Mouse (Mus musculus) right cerebral cortex, postnatal 4 days (tissue): Measurements from ENCODE around the gene Hist1h1t.
A peak's percentile ranks its signal among the peaks of the same experiment; 100 is the strongest.
"Not testable (repeated sequence)": the region's sequence is repeated elsewhere in the genome, so short reads cannot be mapped to it uniquely, and the experiment has no call there.

Experiments used
- DNase-seq: peaks from one replicate; pipeline ENCODE4 v3.0.0-alpha.2; 2022

Hist1h1t gene

GRCm38 (mm10) chr13:23695514-23695913 is at the start of gene Hist1h1t:
Gene Hist1h1t, plus strand, starts transcription at chr13:23695814.
- DNase-seq: no peak

GRCm38 (mm10) chr13:23659636-23660366 is 35.8 kb upstream of the Hist1h1t start:
- no peak for DNase-seq

GRCm38 (mm10) chr13:23662536-23662935 is 33.1 kb upstream of the Hist1h1t start:
- DNase-seq: no peak

- no peak for DNase-seq
Observed at GRCm38 (mm10) chr13:23681990-23682582, 13.5 kb upstream of the Hist1h1t start.

- no peak for DNase-seq
Observed at GRCm38 (mm10) chr13:23682623-23682946, 13.0 kb upstream of the Hist1h1t start.

GRCm38 (mm10) chr13:23682947-23683754 is 12.5 kb upstream of the Hist1h1t start:
- not testable (repeated sequence) for DNase-seq

GRCm38 (mm10) chr13:23683755-23684281 is 11.8 kb upstream of the Hist1h1t start, which contains the start of the genes Hist1h2ac and Hist1h2bc:
Gene Hist1h2ac, minus strand, starts transcription at chr13:23683948.
Gene Hist1h2bc, plus strand, starts transcription at chr13:23684199.
- peak; percentile 56 for DNase-seq

- not testable (repeated sequence) for DNase-seq
Observed at GRCm38 (mm10) chr13:23684295-23684945, 11.2 kb upstream of the Hist1h1t start.

GRCm38 (mm10) chr13:23685121-23685861 is 10.3 kb upstream of the Hist1h1t start:
- no peak for DNase-seq

GRCm38 (mm10) chr13:23685966-23686365 is 9.6 kb upstream of the Hist1h1t start:
- no peak for DNase-seq

- no peak for DNase-seq
Observed at GRCm38 (mm10) chr13:23687181-23687580, 8.4 kb upstream of the Hist1h1t start.

- DNase-seq: no peak
Observed at GRCm38 (mm10) chr13:23687907-23688306, 7.7 kb upstream of the Hist1h1t start.

- DNase-seq: no peak
Observed at GRCm38 (mm10) chr13:23688956-23689355, 6.7 kb upstream of the Hist1h1t start.

GRCm38 (mm10) chr13:23689459-23689858 is 6.2 kb upstream of the Hist1h1t start:
- no peak for DNase-seq

GRCm38 (mm10) chr13:23693856-23694440 is 1.7 kb upstream of the Hist1h1t start:
- DNase-seq: no peak

- DNase-seq: no peak
Observed at GRCm38 (mm10) chr13:23694956-23695355, 658 bp upstream of the Hist1h1t start.

- no peak for DNase-seq
Observed at GRCm38 (mm10) chr13:23696061-23696474, 454 bp downstream of the Hist1h1t start.

- DNase-seq: peak; percentile 46
Observed at GRCm38 (mm10) chr13:23697491-23698299, 2.1 kb downstream of the Hist1h1t start.

- DNase-seq: peak; percentile 93
Observed at GRCm38 (mm10) chr13:23698300-23698693, 2.7 kb downstream of the Hist1h1t start, which contains the start of gene Hist1h4c. Gene Hist1h4c, minus strand, starts transcription at chr13:23698454.

GRCm38 (mm10) chr13:23698996-23699395 is 3.4 kb downstream of the Hist1h1t start:
- no peak for DNase-seq

- DNase-seq: no peak
Observed at GRCm38 (mm10) chr13:23699767-23700166, 4.2 kb downstream of the Hist1h1t start.
